Mouse (Mus musculus): ENCODE results near the gene Tacc3. TPM values are rescaled to one million over a fixed set of nuclear protein-coding genes. Genes with fewer than 3 reads are reported as not detected.

Tacc3 gene
- total RNA-seq, 2 experiments from 2014 or later = 1.6 to 3.1 TPM

DNA sequence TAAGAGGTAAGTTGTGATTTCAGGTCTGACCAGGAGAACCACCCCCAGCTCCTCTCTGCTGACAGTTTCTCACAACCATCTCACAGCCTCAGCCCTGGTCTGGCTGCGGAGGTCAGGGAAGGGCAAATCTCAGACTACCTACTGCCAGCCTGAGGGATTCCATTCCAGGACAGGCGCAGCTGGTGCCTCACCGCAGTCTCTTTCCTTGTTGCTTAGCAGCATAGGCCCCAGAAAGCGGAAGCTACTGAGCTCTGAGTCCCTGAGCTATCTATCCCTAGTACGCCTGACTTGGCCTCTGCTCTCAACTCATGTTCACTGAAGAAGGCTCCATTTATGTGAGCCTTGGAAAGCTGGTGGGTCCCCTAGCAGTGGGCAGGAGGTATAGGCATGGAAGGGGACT, 60.5 kb downstream of the Tacc3 start:
- DNase-seq = no peak
- intact Hi-C loops (cut with DNase I) = no loop called here

DNA sequence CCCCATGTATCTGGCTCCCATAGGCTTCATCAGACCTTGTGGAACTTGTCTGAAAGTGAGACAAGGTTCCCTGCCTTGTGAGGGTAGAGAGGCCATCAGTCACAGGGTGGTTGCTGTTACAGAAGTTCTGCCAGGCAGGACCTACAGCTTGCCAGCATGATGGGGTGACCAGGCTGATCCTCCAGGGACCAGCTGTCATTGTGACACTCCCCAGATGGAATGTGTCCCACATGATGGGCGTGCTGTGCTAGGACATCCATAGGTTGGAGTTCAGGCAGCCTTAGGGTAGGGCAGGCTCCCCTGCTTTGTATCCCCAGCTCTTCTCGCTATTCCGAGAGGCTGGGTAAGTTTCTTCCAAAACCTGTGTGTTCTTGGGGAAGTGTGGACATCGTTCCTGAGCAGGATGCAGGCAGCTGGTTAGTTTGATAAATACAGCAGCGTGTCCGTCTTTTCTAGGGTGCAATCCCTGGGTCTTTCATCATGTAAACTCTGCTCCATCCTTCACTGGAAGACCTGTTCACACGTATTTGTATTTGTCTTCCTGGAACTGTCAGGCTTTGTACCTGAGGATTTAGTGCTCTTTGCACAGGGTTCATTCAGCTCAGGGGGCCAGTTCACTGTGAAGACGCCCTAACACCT, 63.0 kb downstream of the Tacc3 start:
- no peak for DNase-seq
- intact Hi-C loops (cut with DNase I) = no loop called here

DNA sequence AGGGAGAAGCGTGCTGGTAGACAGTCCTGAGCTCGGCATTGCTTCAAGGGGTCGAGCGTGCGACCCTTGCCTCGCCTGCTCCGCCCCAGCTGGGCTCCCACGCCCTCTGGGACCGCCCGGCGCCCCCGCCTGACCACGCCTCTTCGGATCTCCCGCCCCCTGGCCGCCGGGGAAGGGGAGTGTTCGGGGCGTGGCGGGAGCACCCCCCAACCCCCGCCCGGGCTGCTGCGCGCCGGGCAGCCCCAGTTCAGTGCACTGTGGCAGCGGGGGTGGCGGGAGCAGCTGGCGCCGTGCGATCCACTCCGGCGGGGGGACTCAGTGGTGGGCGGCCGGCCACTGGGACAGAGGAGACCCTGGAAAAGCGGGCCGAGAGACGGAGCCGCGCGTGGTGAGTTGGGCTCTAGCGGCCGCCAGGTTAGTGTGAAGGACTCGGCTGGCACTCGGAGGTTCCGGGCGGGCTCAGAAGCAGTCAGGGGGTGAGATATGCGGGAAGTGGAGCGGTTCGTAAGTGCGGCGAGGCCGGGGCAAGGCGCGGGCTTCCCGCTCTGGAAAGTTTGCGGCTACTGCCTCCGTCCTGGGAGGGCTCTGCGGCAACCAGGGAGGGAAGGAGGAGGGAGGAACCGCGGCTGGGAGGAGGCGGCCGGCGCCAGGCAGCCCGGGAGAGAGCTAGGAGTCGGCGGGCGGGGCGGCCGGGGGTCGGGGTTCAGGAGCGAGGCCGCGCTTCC, 63.8 kb downstream of the Tacc3 start, which contains the start of gene Fgfr3:
Gene Fgfr3, plus strand, starts transcription at position 134 of the 725 bp plus-strand sequence.
- intact Hi-C loops (cut with DNase I) = no loop called here
- peak; percentile 42 to 45 for DNase-seq

DNA sequence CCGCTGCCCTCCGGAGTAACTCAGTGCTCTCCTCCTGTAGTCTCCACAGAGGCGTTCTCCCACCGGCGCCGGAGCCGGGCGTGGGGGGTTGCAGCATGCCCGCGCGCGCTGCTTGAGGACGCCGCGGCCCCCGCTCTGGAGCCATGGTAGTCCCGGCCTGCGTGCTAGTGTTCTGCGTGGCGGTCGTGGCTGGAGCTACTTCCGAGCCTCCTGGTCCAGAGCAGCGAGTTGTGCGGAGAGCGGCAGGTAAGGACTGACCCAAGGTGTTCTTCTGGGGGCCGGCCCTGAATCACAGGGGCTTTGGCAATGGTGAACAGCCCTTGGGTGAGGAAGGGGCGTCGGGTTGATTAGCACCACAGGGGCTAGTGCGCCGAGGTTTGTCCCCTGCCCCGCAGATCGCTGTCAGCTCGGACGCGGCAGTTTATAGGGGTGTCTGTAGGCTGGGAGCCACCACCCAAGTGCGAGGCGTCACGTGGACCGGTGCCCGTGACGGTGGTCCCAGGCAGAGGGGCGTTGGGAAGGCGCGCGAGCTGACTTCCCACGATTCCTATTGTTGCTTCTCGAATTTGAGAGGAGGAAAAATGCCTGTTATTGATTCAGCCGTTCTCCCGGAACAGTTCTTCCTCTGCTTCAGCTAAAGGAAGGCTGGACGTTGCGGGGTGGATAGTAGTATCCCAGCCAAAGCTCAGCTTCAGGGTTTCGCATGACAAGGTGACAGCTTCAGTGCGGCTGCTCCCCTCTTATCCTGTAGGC, 64.5 kb downstream of the Tacc3 start:
- intact Hi-C loops (cut with DNase I) = no loop called here
- no peak for DNase-seq

DNA sequence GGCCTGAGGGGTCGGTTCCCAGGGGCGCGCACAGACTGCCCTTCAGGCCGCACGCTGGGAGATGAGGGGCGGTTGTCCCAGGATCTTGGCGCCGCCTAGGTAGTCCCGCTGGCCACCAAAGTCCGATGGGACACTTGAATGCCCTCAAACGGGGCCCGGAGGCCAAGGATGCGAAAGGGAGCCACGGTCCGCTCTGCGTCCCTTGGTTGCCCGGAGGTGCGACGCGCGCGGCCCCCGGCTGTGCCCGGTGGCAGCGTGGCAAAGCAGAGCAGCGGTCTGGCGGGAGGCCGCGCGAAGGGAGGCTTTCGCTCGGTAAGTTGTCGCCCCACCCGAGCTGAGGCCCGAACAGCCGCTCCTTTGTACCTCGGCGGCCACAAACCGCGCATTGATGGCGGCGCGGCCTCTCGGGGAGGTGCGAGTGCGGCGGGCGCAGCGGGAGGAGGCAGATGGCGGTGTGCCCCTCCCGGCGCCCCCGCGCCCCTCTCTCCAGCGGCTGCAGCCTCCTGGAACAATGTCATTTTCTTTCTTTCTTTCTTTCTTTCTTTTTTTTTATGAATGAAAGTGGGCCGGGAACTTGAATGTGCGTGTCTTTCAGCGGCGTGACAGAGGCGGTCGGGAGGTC, 65.2 kb downstream of the Tacc3 start:
- intact Hi-C loops (cut with DNase I) = no loop called here
- DNase-seq = no peak

DNA sequence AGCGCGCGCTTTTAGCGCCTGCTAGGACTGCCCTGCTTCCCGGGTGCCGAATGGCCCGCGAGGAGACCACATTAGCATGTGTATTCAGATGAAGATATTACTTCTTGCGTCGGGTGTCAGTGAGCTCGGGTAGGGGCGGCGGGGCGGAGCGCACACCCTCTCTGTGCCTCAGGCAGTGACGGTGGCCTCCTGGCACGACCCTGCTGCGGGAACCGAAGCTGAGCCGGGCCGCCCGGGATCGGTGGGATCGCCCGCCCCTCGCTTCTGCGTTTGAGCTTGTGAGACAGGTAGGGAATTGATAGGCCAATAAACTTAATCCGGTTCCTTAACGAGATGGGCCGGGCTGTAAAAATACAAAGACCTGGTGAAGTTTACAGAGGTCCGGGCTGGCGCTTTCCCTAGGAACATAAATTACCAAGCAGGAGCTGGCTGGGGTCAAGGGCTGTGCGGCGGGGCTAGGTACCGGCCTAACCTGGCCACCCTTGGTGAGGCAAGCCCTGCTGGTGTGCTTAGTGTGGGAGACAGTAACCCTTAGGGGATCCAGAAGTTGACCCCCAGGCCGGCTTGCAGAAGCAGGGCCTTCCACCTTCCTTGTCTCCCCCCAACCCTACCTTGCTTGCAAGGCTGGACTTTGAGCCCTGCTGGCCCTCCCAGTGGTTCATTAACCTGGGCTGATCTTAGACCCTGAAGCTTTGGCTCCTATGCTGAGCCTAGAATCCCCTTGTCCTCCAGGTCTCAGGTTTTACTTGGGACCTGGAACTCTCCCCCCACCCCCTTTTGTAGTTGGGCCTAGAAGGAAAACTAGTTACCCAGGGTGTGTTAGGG, 65.9 kb downstream of the Tacc3 start:
- intact Hi-C loops (cut with DNase I) = no loop called here
- DNase-seq = no peak

DNA sequence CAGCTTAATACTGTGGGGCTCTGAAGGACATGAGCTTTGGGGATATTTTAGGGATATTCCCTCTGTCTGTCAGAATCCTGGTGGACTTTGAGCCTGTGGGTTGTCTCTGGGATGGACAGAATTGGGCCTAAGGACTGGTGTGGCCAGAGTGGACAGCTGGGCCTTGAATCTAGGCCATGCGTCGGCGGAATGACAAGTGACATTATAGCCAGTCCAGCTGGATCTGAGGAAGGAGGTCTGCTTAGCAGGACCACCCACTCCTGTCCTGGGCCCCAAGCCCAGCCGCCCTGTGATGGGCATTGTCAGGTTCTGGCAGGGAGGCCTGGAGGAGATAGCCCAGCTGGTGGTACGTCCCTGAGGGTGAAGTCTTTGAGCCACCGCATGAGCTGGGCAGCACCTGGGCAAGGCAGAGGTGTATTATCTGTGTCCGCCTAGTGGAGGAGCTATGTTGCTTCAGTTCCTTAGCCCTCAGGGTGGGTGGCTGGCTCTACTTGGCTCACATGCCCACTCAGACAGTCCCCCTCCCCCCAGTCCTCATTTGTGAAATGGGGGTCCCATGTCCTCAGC, 68.2 kb downstream of the Tacc3 start:
- DNase-seq = no peak
- intact Hi-C loops (cut with DNase I) = no loop called here

DNA sequence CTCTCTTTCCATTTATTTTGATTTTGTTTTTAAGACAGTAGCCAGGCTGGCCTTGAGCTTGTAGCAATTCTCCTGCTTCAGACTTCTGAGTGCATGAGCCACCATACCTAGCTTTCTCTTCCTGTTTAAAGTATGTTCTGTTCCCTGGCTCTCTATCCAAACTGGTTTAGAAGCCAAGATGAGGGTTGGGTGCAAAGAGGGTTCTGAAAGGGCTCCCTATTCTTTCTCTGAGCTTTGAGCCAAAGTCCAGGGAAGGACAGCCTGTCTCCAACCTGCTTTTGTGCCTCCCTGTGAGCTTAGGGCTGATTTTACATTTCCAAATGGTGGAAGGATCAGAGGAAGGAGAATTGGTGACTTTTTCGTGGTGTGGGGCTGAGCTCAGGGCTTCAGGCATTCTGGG, 69.0 kb downstream of the Tacc3 start:
- intact Hi-C loops (cut with DNase I) = no loop called here
- DNase-seq = no peak

Other genes with a start within 250 kb of the Tacc3 start
- not detected for gene Nkx1-1, start 224.2 kb upstream of the Tacc3 start, total RNA-seq (2021)
- 10 to 100 TPM; 56.9 to 61.8 TPM for gene Fam53a, start 28.5 kb upstream of the Tacc3 start, total RNA-seq (2021)
- under 1 TPM; 0.42 to 0.54 TPM for gene Gm9903, start 28.2 kb upstream of the Tacc3 start, total RNA-seq (2021)
- gene Slbp, start 5.6 kb upstream of the Tacc3 start, total RNA-seq (2021) = 1 to 10 TPM; 7.4 to 7.6 TPM
- 1 to 10 TPM; 6.1 to 9.7 TPM for gene Tmem129, start 288 bp downstream of the Tacc3 start, total RNA-seq (2021)
- 1 to 10 TPM; 3.1 to 5.0 TPM for gene Fgfr3, start 63.5 kb downstream of the Tacc3 start, total RNA-seq (2021)
- 10 to 100 TPM; 76.2 to 79.8 TPM for gene Letm1, start 124.7 kb downstream of the Tacc3 start, total RNA-seq (2021)
- gene Nsd2, start 162.6 kb downstream of the Tacc3 start, total RNA-seq (2021) = 1 to 10 TPM; 9.1 to 9.4 TPM

Data from gastrocnemius, postnatal 36 days (tissue).